Mouse (Mus musculus) right cerebral cortex, postnatal 14 days (tissue): ENCODE results near the gene Gpatch11.

Source experiments
- DNase-seq: peaks from one replicate; pipeline ENCODE4 v3.0.0; 2022

Gpatch11 gene

DNA sequence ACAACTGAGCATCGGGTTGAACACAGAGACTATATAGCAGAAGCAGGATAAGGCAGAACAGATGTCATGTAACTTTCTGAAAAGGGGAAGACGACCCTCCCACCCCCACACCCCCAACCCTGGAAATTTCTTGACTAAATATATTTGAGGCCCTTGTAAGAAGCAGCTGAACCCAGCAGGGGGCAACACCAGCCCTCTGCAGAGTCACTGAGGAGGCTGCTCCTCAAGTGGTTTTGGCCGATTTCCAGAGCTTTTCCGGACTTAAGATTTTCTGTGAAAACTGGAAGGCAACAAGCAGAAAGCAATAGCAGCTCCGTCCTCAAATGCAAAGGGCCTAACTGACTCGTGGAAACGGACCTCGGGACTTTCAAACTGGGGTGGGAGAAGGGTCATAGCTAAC lies 60.0 kb downstream of the Gpatch11 start:
- DNase-seq, result peak; percentile 57
